Mouse (Mus musculus) intestine, embryonic 15.5 days (tissue): ENCODE data around the gene Kpna7. TPM values are rescaled to one million over a fixed set of nuclear protein-coding genes. Genes with fewer than 3 reads are reported as not detected.
"Not testable (repeated sequence)": the region's sequence is repeated elsewhere in the genome, so short reads cannot be mapped to it uniquely, and the experiment has no call there.

Experiments
- ATAC-seq: fragments of 200-750 bp; cut with Nextera tagmentation; 2 replicates; pipeline ENCODE4 v1.8.0; 2017; ENCODE audit warnings: moderate TSS enrichment, moderate library complexity
- H3K27ac ChIP-seq: fragments of 300-500 bp; sonication (generic); 2 replicates; pipeline ENCODE4 v1.5.1; 2015; ENCODE audit warnings: mild to moderate bottlenecking, inconsistent platforms
- H3K27me3 ChIP-seq: fragments of 300-500 bp; sonication (generic); replicated peaks from 2 replicates; pipeline ENCODE4 v1.6.1; 2015; ENCODE audit warnings: inconsistent platforms
- H3K36me3 ChIP-seq: fragments of 300-500 bp; sonication (generic); 2 replicates; pipeline ENCODE4 v1.6.1; 2015; ENCODE audit warnings: inconsistent platforms
- H3K4me1 ChIP-seq: fragments of 300-500 bp; sonication (generic); replicated peaks from 2 replicates; pipeline ENCODE4 v1.6.1; 2015; ENCODE audit warnings: inconsistent platforms
- H3K4me2 ChIP-seq: fragments of 300-500 bp; sonication (generic); replicated peaks from 2 replicates; pipeline ENCODE4 v1.6.1; 2015; ENCODE audit warnings: mild to moderate bottlenecking, inconsistent platforms
- H3K4me3 ChIP-seq: fragments of 300-500 bp; sonication (generic); replicated peaks from 2 replicates; pipeline ENCODE4 v1.5.1; 2015; ENCODE audit warnings: inconsistent platforms
- H3K9ac ChIP-seq: fragments of 300-500 bp; sonication (generic); 2 replicates; pipeline ENCODE4 v1.6.1; 2015; ENCODE audit warnings: inconsistent platforms
- H3K9me3 ChIP-seq: fragments of 300-500 bp; sonication (generic); 2 replicates; pipeline ENCODE4 v1.6.1; 2016; ENCODE audit warnings: inconsistent platforms
- WGBS: fragments of 180-500 bp; shearing (Covaris S2); methylation state at CpG from one replicate; pipeline ENCODE4 v1.1.7; 2015; 5-methylcytosine and 5-hydroxymethylcytosine counted together
- polyA plus RNA-seq: library from polyadenylated mRNA; unstranded; fragments of >200 nt; fragmentation: Nextera tagmentation; extraction: Ambion mirVana; gene quantifications from 2 replicates; pipeline ENCODE4 v1.2.1, GENCODE M21; 2015

Gene Kpna7
- polyA plus RNA-seq, 1 experiment from 2014 or later: 0.38 TPM

- ATAC-seq: peak; percentile 61; the same call in 1 of the 2 replicates
These were observed 24.3 kb downstream of the Kpna7 start for GRCm38 (mm10) chr5:145059524-145059923.

GRCm38 (mm10) chr5:145058722-145059121, 25.1 kb downstream of the Kpna7 start:
- no peak for ATAC-seq
- no peak overlapping the region for H3K9ac ChIP-seq
- no peak overlapping the region for H3K4me2 ChIP-seq
- WGBS: 91% methylated on average over 7 of the region's 7 CpGs
- no peaks in the 10 kb centered on the region for H3K27me3 ChIP-seq
- H3K36me3 ChIP-seq: no peaks in the 10 kb centered on the region
- H3K27ac ChIP-seq: no peak overlapping the region
- H3K4me3 ChIP-seq: no peak overlapping the region
- no peaks in the 10 kb centered on the region for H3K4me1 ChIP-seq
- no peaks in the 10 kb centered on the region for H3K9me3 ChIP-seq

More at GRCm38 (mm10) chr5:145059524-145059923, 24.3 kb downstream of the Kpna7 start:
- Histone ChIP-seq H3K27me3 (no peaks in the 10 kb centered on the region), H3K4me1 (no peaks in the 10 kb centered on the region), H3K4me3 (no peak overlapping the region), H3K9ac (no peak overlapping the region), H3K27ac (no peak overlapping the region), H3K9me3 (no peaks in the 10 kb centered on the region), H3K36me3 (no peaks in the 10 kb centered on the region), H3K4me2 (no peak overlapping the region)
- WGBS: 82% methylated on average over 2 of the region's 2 CpGs

GRCm38 (mm10) chr5:145057907-145058306, 25.9 kb downstream of the Kpna7 start:
- WGBS: 87% methylated on average over 8 of the region's 8 CpGs
- Histone ChIP-seq H3K9ac (no peak overlapping the region), H3K4me1 (no peaks in the 10 kb centered on the region), H3K27me3 (no peaks in the 10 kb centered on the region), H3K36me3 (no peaks in the 10 kb centered on the region), H3K4me3 (no peak overlapping the region), H3K27ac (no peak overlapping the region), H3K4me2 (no peak overlapping the region), H3K9me3 (no peaks in the 10 kb centered on the region)
- ATAC-seq: no peak

GRCm38 (mm10) chr5:145054187-145054586, 29.6 kb downstream of the Kpna7 start:
- not testable (repeated sequence) for H3K9ac ChIP-seq, ATAC-seq, H3K27me3 ChIP-seq, H3K36me3 ChIP-seq, H3K4me1 ChIP-seq, H3K4me2 ChIP-seq, H3K9me3 ChIP-seq, H3K27ac ChIP-seq, H3K4me3 ChIP-seq
- WGBS: 49% methylated on average over 3 of the region's 3 CpGs

- H3K9ac ChIP-seq, ATAC-seq, H3K4me2 ChIP-seq, H3K36me3 ChIP-seq, H3K27me3 ChIP-seq, H3K27ac ChIP-seq, H3K4me1 ChIP-seq, H3K4me3 ChIP-seq, H3K9me3 ChIP-seq: not testable (repeated sequence)
- WGBS: 63% methylated on average over 3 of the region's 3 CpGs
These were observed 41.1 kb downstream of the Kpna7 start, which contains the start of gene 1700018F24Rik for GRCm38 (mm10) chr5:145042690-145043089. TSS of gene 1700018F24Rik (plus strand) at chr5:145042990.

- H3K9ac ChIP-seq: no peak overlapping the region
- no peak overlapping the region for H3K27ac ChIP-seq
- no peak overlapping the region for H3K4me3 ChIP-seq
- no peaks in the 10 kb centered on the region for H3K9me3 ChIP-seq
- H3K27me3 ChIP-seq: no peaks in the 10 kb centered on the region
- ATAC-seq: no peak
- no peak overlapping the region for H3K4me2 ChIP-seq
- WGBS: 49% methylated on average over 4 of the region's 4 CpGs
- H3K4me1 ChIP-seq: no peaks in the 10 kb centered on the region
- no peaks in the 10 kb centered on the region for H3K36me3 ChIP-seq
These were observed 42.2 kb downstream of the Kpna7 start for GRCm38 (mm10) chr5:145041628-145042027.

GRCm38 (mm10) chr5:145032391-145032790, 51.4 kb downstream of the Kpna7 start, which contains the start of gene Gm4871:
TSS of gene Gm4871 (minus strand) at chr5:145032754.
- not testable (repeated sequence) for H3K27me3 ChIP-seq, ATAC-seq, H3K4me3 ChIP-seq, H3K9ac ChIP-seq, H3K4me1 ChIP-seq, H3K36me3 ChIP-seq, H3K27ac ChIP-seq, H3K9me3 ChIP-seq, H3K4me2 ChIP-seq
- 56% methylated on average over 5 of the region's 5 CpGs for WGBS

- not testable (repeated sequence) for H3K27ac ChIP-seq
- WGBS: 73% methylated on average over 1 of the region's 1 CpGs
These were observed 53.4 kb downstream of the Kpna7 start for GRCm38 (mm10) chr5:145030476-145030875.

GRCm38 (mm10) chr5:145020712-145021111, 63.1 kb downstream of the Kpna7 start:
- H3K9ac ChIP-seq, H3K36me3 ChIP-seq, H3K9me3 ChIP-seq, H3K4me1 ChIP-seq, H3K4me2 ChIP-seq, ATAC-seq, H3K4me3 ChIP-seq, H3K27ac ChIP-seq, H3K27me3 ChIP-seq: not testable (repeated sequence)
- 45% methylated on average over 1 of the region's 1 CpGs for WGBS

More at GRCm38 (mm10) chr5:145030476-145030875, 53.4 kb downstream of the Kpna7 start:
- not testable (repeated sequence) for H3K4me1 ChIP-seq, H3K4me2 ChIP-seq, H3K4me3 ChIP-seq, H3K36me3 ChIP-seq, H3K9ac ChIP-seq, H3K27me3 ChIP-seq, H3K9me3 ChIP-seq, ATAC-seq

- not testable (repeated sequence) for H3K9me3 ChIP-seq, H3K4me3 ChIP-seq, H3K27ac ChIP-seq, H3K36me3 ChIP-seq, H3K4me1 ChIP-seq, H3K9ac ChIP-seq, H3K4me2 ChIP-seq, ATAC-seq, H3K27me3 ChIP-seq
- WGBS: 42% methylated on average over 1 of the region's 1 CpGs
These were observed 63.6 kb downstream of the Kpna7 start for GRCm38 (mm10) chr5:145020254-145020653.

- not testable (repeated sequence) for H3K36me3 ChIP-seq, H3K27ac ChIP-seq, H3K4me3 ChIP-seq, H3K9me3 ChIP-seq, H3K4me1 ChIP-seq, H3K27me3 ChIP-seq, H3K9ac ChIP-seq, ATAC-seq, H3K4me2 ChIP-seq
- 40% methylated on average over 2 of the region's 2 CpGs for WGBS
These were observed 67.1 kb downstream of the Kpna7 start for GRCm38 (mm10) chr5:145016761-145017160.

- 79% methylated on average over 1 of the region's 1 CpGs for WGBS
- Histone ChIP-seq H3K4me2 (no peak overlapping the region), H3K27me3 (no peaks in the 10 kb centered on the region), H3K9me3 (no peaks in the 10 kb centered on the region), H3K4me1 (no peaks in the 10 kb centered on the region), H3K9ac (no peak overlapping the region), H3K36me3 (no peaks in the 10 kb centered on the region), H3K27ac (no peak overlapping the region), H3K4me3 (no peak overlapping the region)
- no peak for ATAC-seq
These were observed 69.6 kb downstream of the Kpna7 start for GRCm38 (mm10) chr5:145014278-145014677.

- Histone ChIP-seq H3K27ac (no peak overlapping the region), H3K9ac (no peak overlapping the region), H3K36me3 (no peaks in the 10 kb centered on the region), H3K9me3 (no peaks in the 10 kb centered on the region), H3K4me3 (no peak overlapping the region), H3K4me1 (no peaks in the 10 kb centered on the region), H3K27me3 (no peaks in the 10 kb centered on the region), H3K4me2 (no peak overlapping the region)
- no peak for ATAC-seq
- WGBS: 82% methylated on average over 15 of the region's 15 CpGs
These were observed 74.8 kb downstream of the Kpna7 start for GRCm38 (mm10) chr5:145008878-145009659.
